ENCODE assay signal across 24 mouse cellular contexts in the genomic region with DNA sequence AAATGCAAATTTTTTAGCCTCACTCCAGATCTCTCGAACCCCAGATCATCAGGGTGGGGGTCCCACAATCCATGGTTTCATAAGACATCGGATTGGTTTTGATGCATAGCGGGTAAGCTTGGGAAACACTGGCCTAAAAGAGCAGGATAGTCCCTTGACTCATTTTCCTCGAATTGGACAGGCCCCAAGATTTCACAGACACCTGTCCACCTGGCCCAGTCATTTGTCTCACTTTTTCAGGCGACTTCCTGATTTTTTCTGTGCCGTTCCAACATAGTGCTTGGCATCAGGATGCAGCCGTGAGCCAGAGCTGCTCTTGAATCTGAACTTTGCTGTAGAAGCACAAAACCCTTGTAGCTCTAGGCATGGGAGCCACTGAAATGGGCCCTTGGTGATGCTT. TPM values are rescaled to one million over a fixed set of nuclear protein-coding genes. Genes with fewer than 3 reads are reported as not detected.
DNase-seq lines count a peak whose midpoint lies in the region; ATAC-seq and TF ChIP-seq lines count a peak whose summit lies in the region.
"Had no signal": no experiment of that assay in that cellular context is flagged by ENCODE, and none has a peak within 500 bp of the region (broad histone marks: within the 10 kb centered on the region; RNA-seq: fewer than 3 reads in every experiment).

No protein-coding gene starts in this region.

- WGBS in embryonic facial prominence, embryonic 10.5 days: 91% methylated on average over 7 of the region's 7 CpGs

- intact Hi-C loops in gastrocnemius, adult 2 months (cut with DNase I): no loop called here
- intact Hi-C loops in gastrocnemius, postnatal 14 days (cut with DNase I; ENCODE audit: low total_unique reads): no loop called here

- peaks cover 26% of the 10 kb centered on the region for H3K36me3 ChIP-seq in ES-E14 (ENCODE audit: control insufficient read depth, insufficient read depth, low read length, poor library complexity, severe bottlenecking)
- H3K36me3 ChIP-seq in embryonic facial prominence, embryonic 10.5 days (replicated peaks): peaks cover 27% of the 10 kb centered on the region

- H3K9ac ChIP-seq in ES-E14 (ENCODE audit: insufficient read depth, low read depth, low read length, poor library complexity, severe bottlenecking): no peak overlapping the region
- H3K9ac ChIP-seq: forebrain, embryonic 15.5 days; hindbrain, embryonic 12.5 days had no signal

- no peaks in the 10 kb centered on the region for H3K27me3 ChIP-seq in embryonic facial prominence, embryonic 10.5 days (replicated peaks; ENCODE audit: low read depth, poor library complexity, severe bottlenecking)
- H3K27me3 ChIP-seq: CH12.LX; forebrain, embryonic 15.5 days; hindbrain, embryonic 12.5 days had no signal

- no peak overlapping the region for H3K4me3 ChIP-seq in gastrocnemius, adult 2 months
- 0 out of 4 replicates have a peak overlapping the region, but pooled peaks of 1 of the 2 experiments have one; percentile 14 for H3K4me3 ChIP-seq in ES-E14 (ENCODE audit: insufficient read depth in 1 of 2, low read depth in 1 of 2, low read length in 2 of 2, poor library complexity in 1 of 2, severe bottlenecking in 1 of 2)
- no peak overlapping the region for H3K4me3 ChIP-seq in embryonic fibroblast, embryonic 13.5 days (ENCODE audit: insufficient read depth, low read length)
- H3K4me3 ChIP-seq in embryonic facial prominence, embryonic 10.5 days: no peak overlapping the region
- H3K4me3 ChIP-seq: erythroblast, embryonic 14.5 days; forebrain, embryonic 15.5 days; heart, embryonic 10.5 days; hindbrain, embryonic 12.5 days had no signal

- peak overlapping the region; percentile 40; the same call in 1 of the 2 replicates for H3K27ac ChIP-seq in gastrocnemius, adult 2 months
- H3K27ac ChIP-seq in ES-E14 (ENCODE audit: insufficient read depth, low read depth, low read length, poor library complexity, severe bottlenecking): peak overlapping the region; percentile 88; the same call in 1 of the 2 replicates
- peak overlapping the region; percentile 29; the same call in 1 of the 2 replicates for H3K27ac ChIP-seq in embryonic fibroblast, embryonic 13.5 days (ENCODE audit: insufficient read depth, low read length)
- no peak overlapping the region for H3K27ac ChIP-seq in embryonic facial prominence, embryonic 10.5 days (replicated peaks)
- H3K27ac ChIP-seq: forebrain, embryonic 15.5 days; heart, embryonic 10.5 days; hindbrain, embryonic 12.5 days had no signal

- no peak for TF ChIP-seq CTCF in gastrocnemius, adult 2 months (IDR thresholded peaks at IDR 0.05)
- no peak for TF ChIP-seq CTCF in embryonic fibroblast, embryonic 13.5 days (IDR thresholded peaks at IDR 0.05; ENCODE audit: borderline replicate concordance, insufficient read depth, low read length)

- H3K9me3 ChIP-seq in ES-E14 (ENCODE audit: control insufficient read depth, insufficient read depth, low read depth, low read length): no peaks in the 10 kb centered on the region
- no peaks in the 10 kb centered on the region for H3K9me3 ChIP-seq in embryonic facial prominence, embryonic 10.5 days
- H3K9me3 ChIP-seq: forebrain, embryonic 15.5 days; heart, embryonic 10.5 days; hindbrain, embryonic 12.5 days had no signal

- peak; percentile 29 for DNase-seq in cerebellum, adult 8-10 months
- no peak for DNase-seq in gastrocnemius, adult 2 months
- DNase-seq in gastrocnemius, postnatal 14 days: no peak
- no peak for DNase-seq in ES-E14 (ENCODE audit: low read depth, low spot score)
- DNase-seq in embryonic facial prominence, embryonic 10.5 days (ENCODE audit: low spot score): no peak
- DNase-seq in kidney, postnatal 10 days: no peak
- DNase-seq: adrenal gland, postnatal 10 days; gastrocnemius, postnatal 36 days; heart, adult 18-20 months; heart, postnatal 10 days; heart, postnatal 4 days; kidney, adult 8-10 months had no signal

- in situ Hi-C loops in ES-E14 (cut with MboI; ENCODE audit: low sequenced_read_pairs in 2 of 2, unreplicated experiment in 2 of 2): no loop called here

- no peak for ATAC-seq in cerebellum, adult (ENCODE audit: insufficient number of reproducible peaks, low FRiP score, low TSS enrichment)
- ATAC-seq: forebrain, embryonic 15.5 days; hindbrain, embryonic 16.5 days; inflammation-experienced regulatory T-cells, adult 6 months; intestine, postnatal 0 days had no signal

- TF ChIP-seq POLR2A in embryonic fibroblast, embryonic 13.5 days (IDR thresholded peaks at IDR 0.05; ENCODE audit: low read depth, low read length): no peak

- H3K4me1 ChIP-seq in ES-E14 (ENCODE audit: control insufficient read depth in 2 of 2, insufficient read depth in 2 of 2, low read length in 2 of 2, poor library complexity in 1 of 2): peaks cover 6 to 17% of the 10 kb centered on the region in 2 experiments
- H3K4me1 ChIP-seq in embryonic fibroblast, embryonic 13.5 days (ENCODE audit: control insufficient read depth, insufficient read depth, low read length): peaks cover 6% of the 10 kb centered on the region
- peaks cover 9% of the 10 kb centered on the region for H3K4me1 ChIP-seq in embryonic facial prominence, embryonic 10.5 days
- H3K4me1 ChIP-seq: hindbrain, embryonic 12.5 days had no signal

TF ChIP-seq in ES-E14, 5 proteins besides CTCF, POLR2A, EP300 and RAD21:
- TF ChIP-seq MAFK (IDR thresholded peaks at IDR 0.05; ENCODE audit: insufficient read depth, low read depth, low read length): no peak
- no peak for TF ChIP-seq ZNF384 (IDR thresholded peaks at IDR 0.05; ENCODE audit: low read depth, low read length)
- no peak for TF ChIP-seq CHD2 (IDR thresholded peaks at IDR 0.05; ENCODE audit: low read depth, low read length)
- TF ChIP-seq ZC3H11A (IDR thresholded peaks at IDR 0.05; ENCODE audit: borderline replicate concordance, low read depth, low read length): no peak
- TF ChIP-seq HCFC1 (IDR thresholded peaks at IDR 0.05; ENCODE audit: borderline replicate concordance, insufficient read depth, low read length): no peak

RNA-seq across cellular contexts. Expression of a gene that starts 52.1 kb away (rescaled TPM):
- not detected for total RNA-seq in gastrocnemius, adult 2 months (2021)
- under 1 TPM; 0.07 to 0.21 TPM for total RNA-seq in gastrocnemius, postnatal 14 days (2021)
- 1.7 and 2.1 TPM in 2 replicates for total RNA-seq in ES-E14 (2012; rRNA removed)
- 8.6 and 15.5 TPM in 2 replicates for polyA plus RNA-seq in embryonic fibroblast, embryonic 13.5 days (2011; ENCODE audit: insufficient read length, low read depth, missing spikeins)
- 0.29 and 0.71 TPM in 2 replicates for polyA plus RNA-seq in embryonic facial prominence, embryonic 10.5 days (2016; fragmentation: Nextera tagmentation; extraction: Ambion mirVana)
- total RNA-seq: gastrocnemius, adult 18-20 months; heart, adult 18-20 months; MEL had no signal
- polyA plus RNA-seq: erythroblast, embryonic 14.5 days had no signal

RNA-seq across cellular contexts. Expression of a gene that starts 58.4 kb away (rescaled TPM):
- total RNA-seq in gastrocnemius, adult 2 months (2021): 1 to 10 TPM; 3.0 to 3.7 TPM
- 10 to 100 TPM; 13.0 to 22.2 TPM for total RNA-seq in gastrocnemius, postnatal 14 days (2021)
- total RNA-seq in ES-E14 (2012; rRNA removed): 43.8 and 71.1 TPM in 2 replicates
- polyA plus RNA-seq in embryonic fibroblast, embryonic 13.5 days (2011; ENCODE audit: insufficient read length, low read depth, missing spikeins): 91.6 and 111 TPM in 2 replicates
- 11.3 and 13.9 TPM in 2 replicates for polyA plus RNA-seq in embryonic facial prominence, embryonic 10.5 days (2016; fragmentation: Nextera tagmentation; extraction: Ambion mirVana)
